Mouse (Mus musculus): ENCODE data around the gene Otulin.

Gene Otulin

DNA sequence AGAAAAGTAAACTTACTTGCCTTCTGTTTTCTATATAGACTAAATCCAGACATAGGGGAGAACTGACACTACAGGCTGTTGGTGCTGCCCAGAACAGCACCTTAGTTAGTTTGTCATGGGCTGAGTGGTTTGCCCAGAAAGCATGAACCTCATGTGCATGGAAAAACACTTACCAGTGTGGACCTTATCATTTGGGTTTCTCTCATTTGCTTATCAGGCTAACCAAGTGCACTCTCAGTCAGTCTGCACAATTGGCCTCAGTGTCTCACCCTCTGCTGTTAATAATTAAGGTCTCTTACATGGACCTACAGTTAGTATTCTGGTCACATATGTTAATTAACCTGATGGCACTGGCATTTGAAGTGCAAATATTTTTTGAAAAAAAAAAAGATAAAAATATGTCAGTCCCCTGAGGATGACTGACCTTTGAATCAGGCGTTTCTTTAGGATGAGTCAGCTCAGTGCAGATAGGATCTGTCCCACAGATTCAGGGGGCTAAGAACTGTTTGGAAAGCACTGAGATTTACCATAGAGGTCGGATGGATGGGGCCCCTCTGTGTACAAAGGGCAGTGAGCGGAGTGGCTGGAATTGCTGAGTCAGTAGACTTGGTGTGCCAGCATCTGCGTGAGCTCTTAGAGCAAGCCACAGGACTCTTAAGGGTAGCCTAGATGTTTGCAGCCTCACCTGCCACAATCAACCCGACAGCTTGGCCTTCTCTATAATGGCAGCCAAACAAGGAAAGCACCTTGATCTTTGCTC lies 124.2 kb downstream of the Otulin start:
- CTCF ChIA-PET: no interaction called here

DNA sequence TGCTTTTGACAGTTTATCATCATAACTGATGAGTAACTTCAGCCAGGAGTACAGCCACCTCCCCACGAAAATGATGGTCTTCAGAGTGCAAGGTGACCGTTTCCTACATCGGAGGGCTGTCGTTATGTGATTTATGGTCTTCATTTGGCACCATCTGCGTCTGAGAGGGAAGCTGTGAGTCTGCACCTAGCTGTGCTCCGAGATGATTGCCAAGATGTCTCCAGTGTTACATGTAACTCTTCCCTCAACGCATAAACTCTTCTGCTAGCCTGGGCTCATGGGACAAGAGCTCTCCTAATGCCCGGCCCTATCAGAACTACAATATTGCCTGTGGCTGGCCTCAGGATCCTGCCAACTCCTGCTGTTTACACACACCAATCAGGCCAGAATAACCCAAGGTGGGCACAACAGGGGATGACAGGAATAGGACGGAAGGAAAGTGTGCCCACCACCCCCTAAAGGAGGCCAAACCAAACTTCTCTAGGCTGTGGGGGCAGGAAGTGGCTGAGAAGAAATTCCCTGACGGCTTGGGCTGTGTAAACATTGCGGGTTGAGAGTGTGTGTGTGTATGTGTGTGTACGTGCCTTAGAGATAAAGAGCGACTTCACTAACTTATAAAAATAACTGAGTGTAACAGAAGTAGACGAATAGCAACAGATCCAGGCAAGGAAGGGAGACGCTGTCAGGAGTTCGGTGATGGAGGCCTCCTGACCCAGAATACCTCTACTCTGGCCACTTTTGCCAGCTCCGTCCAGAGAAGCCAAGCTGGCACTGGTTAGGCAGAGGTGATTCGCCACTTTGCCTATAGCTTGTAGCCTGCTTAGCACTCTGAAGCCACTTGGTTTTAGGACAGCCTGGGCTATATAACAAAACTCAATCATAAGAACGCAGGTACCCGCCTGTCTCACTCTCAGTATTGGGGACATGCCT lies 126.4 kb downstream of the Otulin start:
- CTCF ChIA-PET: interaction anchor here (0.5 to 0.7 kb wide), 2 partner anchors 29 to 109 kb away, joined by 3 read pairs; no protein-coding TSS in a partner anchor

DNA sequence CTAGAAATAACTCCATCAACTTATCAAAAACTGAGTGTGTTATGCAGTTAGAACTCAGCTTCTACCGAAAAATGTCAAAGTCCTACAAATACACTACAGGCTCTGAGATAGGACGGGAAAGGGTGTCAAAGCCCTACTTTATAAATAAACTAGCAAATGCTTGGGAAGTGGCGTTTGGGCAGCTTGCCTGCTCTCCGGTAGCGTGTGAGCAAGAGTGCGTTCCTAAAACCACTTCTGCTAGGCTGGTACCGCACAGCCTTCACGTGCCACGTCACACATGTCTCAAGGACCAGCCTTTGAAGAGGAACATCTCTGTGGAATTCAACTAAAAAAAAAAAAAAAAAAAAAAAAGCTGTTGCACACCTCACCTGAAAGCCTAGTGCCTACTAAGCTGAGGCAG lies 127.3 kb downstream of the Otulin start:
- CTCF ChIA-PET: interaction anchor here (0.5 to 0.7 kb wide), 2 partner anchors 30 to 110 kb away, joined by 3 read pairs; no protein-coding TSS in a partner anchor

DNA sequence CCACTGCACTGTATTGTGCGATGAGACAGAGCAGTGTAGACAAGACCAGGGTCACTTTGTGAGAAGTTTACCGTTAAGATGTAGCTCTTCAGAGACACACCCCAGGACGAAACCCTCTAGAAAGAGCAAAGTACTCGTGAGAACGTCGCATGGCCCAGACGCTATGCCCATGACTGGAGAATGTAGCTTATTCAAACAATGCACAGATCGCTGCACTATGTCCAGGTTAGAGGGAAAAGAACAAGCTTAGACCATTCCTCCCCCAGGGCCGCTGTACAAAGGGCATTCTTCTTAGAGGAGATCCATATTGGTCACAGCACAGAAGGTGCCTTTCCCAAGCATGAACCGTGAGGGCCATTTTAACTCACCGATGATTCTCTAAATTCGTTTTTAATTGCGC lies 128.2 kb downstream of the Otulin start:
- CTCF ChIA-PET: no interaction called here

DNA sequence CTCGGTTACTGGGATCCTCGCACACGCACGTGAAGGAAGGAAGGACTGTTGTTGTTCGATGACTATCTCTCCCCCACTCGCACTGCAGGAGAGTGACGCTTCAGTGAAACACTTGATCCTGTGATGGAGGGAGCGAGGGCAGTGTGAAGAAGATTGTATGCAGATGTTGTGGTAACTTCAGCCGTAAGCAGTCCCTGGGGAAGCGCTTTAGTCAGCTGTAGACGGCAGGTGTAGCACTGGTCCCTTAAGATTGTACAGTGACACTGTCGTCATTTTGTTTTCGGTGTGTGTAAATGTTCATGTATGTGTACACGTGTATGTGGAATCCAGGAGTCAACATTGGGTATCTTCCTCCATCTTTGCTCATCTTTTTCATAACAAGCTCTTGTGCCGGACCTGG lies 130.1 kb downstream of the Otulin start:
- CTCF ChIA-PET: no interaction called here

DNA sequence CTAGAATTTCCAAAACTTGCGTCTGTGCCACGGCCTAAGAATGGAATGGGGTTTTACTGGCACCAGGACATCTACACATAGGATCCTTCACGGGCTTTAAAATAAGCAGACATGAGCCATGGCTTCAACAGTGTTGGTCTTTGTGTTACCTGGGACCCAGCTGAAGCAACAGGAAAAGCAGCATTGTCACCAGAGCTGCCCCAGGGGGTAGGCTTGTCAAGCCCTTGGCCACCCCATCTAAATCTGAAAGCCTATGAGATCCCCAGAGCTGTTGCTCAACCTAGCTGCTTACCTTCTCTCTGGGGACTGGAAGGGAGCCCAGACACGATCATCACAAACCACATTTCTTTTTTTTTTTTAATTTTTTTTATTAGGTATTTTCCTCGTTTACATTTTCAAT lies 132.4 kb downstream of the Otulin start:
- CTCF ChIA-PET: interaction anchor here (0.6 kb wide), 1 partner anchor 14 kb away, joined by 6 read pairs; no protein-coding TSS in a partner anchor

DNA sequence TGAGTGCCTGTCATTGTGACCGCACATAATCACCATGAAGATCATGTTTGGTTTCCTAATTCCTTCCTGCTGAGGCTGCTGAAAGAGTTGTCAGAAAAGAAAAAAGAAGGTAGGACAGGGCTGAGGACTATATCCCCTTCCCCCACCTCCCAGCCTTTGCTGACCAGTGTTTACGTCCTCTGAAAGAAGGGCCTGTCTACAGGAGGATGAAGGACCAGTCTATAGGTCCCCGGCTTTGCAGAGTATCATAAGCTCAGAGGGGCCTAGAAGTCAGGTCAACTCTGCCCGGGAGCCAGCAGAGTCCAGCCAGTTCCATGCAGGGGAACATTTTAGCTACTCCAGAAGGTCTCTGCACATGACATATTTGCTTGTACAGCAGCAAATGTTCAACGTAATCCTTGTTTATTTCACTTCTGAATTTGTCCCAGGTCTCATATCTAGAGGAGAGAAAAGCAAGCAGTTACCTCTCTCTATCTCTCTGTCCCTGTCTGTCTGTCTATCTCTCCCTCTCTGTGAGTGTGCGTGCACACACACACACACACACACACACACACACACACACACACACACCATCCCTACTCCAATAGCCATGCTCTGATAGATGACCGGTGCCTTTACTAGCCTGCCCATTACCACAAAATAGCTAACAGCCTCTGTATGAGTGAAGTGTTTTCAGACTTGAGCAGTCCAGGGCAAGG lies 133.0 kb downstream of the Otulin start:
- CTCF ChIA-PET: interaction anchor here (0.6 kb wide), 1 partner anchor 14 kb away, joined by 6 read pairs; no protein-coding TSS in a partner anchor

DNA sequence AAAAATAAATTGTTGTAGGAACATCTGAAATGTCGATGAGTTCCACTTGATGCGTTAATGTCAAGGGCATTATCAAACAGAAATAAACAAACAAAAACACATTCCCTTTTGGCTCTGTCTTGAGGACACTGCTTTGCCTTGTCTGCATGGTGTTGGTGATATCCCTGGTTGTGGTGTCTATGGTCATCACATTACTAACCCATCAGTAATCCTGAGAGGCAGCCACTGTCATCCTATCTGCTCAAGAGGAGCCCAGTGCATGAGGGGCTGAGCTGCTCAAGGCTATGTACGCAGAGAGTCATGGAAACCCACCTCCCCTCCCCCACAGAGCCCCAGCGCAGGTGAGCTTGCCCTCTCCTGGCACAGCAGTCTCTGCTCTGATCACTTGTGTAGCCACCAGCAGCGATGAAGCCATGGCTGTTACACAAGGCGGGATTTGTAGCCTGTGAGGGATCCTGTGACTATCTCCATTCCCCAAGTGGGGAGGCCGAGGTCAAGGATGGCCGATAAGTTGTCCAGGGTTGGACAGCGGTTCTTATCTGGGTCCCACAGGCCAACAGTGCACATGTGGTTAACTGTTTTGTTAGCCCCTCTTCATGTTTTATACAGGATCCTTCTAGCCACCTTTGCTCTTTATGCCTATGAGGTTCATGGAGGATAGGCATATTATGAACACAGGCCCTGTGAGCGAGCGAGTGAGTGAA lies 133.7 kb downstream of the Otulin start:
- CTCF ChIA-PET: no interaction called here

DNA sequence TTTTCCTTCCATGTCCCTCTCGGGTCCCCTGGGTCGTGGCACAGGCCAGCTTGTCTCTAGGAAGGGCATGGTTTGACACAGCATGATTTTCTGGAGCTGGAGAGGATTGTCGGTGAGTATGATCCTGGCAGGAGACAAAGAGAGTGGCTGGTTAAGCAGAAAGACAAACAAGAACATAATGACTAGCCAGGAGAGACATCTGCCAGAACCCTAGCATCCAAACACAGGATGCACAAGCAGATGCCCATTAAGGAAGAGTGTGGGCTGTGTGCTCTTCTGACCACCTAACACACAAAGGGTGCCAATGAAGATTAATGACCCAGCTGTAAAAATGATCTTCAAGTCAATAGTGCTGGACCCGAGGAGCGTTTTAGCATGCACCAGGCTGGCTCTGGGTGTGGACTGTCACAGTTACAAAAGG lies 134.5 kb downstream of the Otulin start:
- CTCF ChIA-PET: no interaction called here

DNA sequence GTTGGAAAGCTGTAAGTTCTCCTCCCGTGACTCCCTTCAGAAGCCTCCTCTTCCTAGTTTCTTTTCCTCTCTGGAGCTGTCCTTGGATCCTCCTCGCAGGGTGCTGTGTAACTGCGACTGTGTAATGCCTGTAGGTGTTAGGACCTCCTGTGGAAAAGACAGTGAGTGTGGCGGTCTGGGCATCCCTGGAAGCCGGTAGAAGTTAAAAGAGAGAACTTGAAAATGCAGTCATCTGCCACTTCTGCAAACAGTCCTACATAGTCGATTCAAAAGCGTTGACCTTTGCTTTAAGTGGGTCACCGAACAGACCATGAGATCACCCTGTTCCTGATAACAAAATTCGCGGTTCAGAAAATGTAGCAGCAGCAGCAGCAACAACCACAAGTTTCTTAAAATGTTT lies 137.0 kb downstream of the Otulin start:
- CTCF ChIA-PET: interaction anchor here (0.6 to 0.7 kb wide), 2 partner anchors 8 to 173 kb away, joined by 3 to 9 read pairs; no protein-coding TSS in a partner anchor

DNA sequence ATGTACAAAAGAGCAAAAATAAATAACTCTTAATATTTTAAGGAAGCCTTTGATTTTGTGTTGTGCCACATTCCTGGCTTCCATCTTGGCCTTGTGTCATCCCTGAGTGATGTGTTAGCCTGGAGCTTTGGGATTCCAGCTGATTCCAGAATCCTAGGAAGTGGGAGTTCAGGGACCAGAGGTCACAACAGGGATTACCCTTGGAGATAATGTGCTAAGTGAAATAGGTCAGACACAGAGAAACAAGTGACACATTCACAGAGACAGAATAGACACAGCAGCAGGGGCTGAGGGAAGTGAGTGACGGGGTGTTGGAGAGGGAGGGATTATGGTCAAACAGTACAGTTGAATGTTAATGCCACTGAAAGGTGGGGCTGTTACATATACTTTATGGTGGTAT lies 137.8 kb downstream of the Otulin start:
- CTCF ChIA-PET: interaction anchor here (0.7 kb wide), 1 partner anchor 172 kb away, joined by 9 read pairs; no protein-coding TSS in a partner anchor

Measured in spleen, embryonic (tissue).